Mouse (Mus musculus) hindbrain, embryonic 12.5 days (tissue): ENCODE data around the gene Gnai2. TPM values are rescaled to one million over a fixed set of nuclear protein-coding genes. Genes with fewer than 3 reads are reported as not detected.

Experiments used
- ATAC-seq: fragments of 200-750 bp; cut with Nextera tagmentation; 2 replicates; pipeline ENCODE4 v1.8.0; 2017; ENCODE audit warnings: moderate TSS enrichment; ENCODE audit not compliant: low FRiP score
- H3K27ac ChIP-seq: fragments of 300-500 bp; sonication (generic); 2 replicates; pipeline ENCODE4 v1.5.1; 2016; ENCODE audit warnings: mild to moderate bottlenecking
- H3K27me3 ChIP-seq: fragments of 300-500 bp; sonication (generic); 2 replicates; pipeline ENCODE4 v1.6.1; 2016; ENCODE audit warnings: mild to moderate bottlenecking
- H3K36me3 ChIP-seq: fragments of 300-500 bp; sonication (generic); 2 replicates; pipeline ENCODE4 v1.6.1; 2016; ENCODE audit warnings: mild to moderate bottlenecking
- H3K4me1 ChIP-seq: fragments of 300-500 bp; sonication (generic); 2 replicates; pipeline ENCODE4 v1.6.1; 2016
- H3K4me2 ChIP-seq: fragments of 300-500 bp; sonication (generic); replicated peaks from 2 replicates; pipeline ENCODE4 v1.6.1; 2016; ENCODE audit warnings: mild to moderate bottlenecking
- H3K4me3 ChIP-seq: fragments of 300-500 bp; sonication (generic); 2 replicates; pipeline ENCODE4 v1.5.1; 2016; ENCODE audit warnings: mild to moderate bottlenecking
- H3K9ac ChIP-seq: fragments of 300-500 bp; sonication (generic); 2 replicates; pipeline ENCODE4 v1.6.1; 2016; ENCODE audit warnings: mild to moderate bottlenecking, moderate library complexity
- H3K9me3 ChIP-seq: fragments of 300-500 bp; sonication (generic); replicated peaks from 2 replicates; pipeline ENCODE4 v1.6.1; 2016; ENCODE audit warnings: mild to moderate bottlenecking
- WGBS: fragments of 180-500 bp; shearing (Covaris S2); methylation state at CpG from one replicate; pipeline ENCODE4 v1.1.7; 2016; 5-methylcytosine and 5-hydroxymethylcytosine counted together
- polyA plus RNA-seq: library from polyadenylated mRNA; unstranded; fragments of >200 nt; fragmentation: Nextera tagmentation; extraction: Ambion mirVana; gene quantifications from 2 replicates; pipeline ENCODE4 v1.2.1, GENCODE M21; 2016

Gene Gnai2
- polyA plus RNA-seq, 1 experiment from 2014 or later = 531 TPM

DNA sequence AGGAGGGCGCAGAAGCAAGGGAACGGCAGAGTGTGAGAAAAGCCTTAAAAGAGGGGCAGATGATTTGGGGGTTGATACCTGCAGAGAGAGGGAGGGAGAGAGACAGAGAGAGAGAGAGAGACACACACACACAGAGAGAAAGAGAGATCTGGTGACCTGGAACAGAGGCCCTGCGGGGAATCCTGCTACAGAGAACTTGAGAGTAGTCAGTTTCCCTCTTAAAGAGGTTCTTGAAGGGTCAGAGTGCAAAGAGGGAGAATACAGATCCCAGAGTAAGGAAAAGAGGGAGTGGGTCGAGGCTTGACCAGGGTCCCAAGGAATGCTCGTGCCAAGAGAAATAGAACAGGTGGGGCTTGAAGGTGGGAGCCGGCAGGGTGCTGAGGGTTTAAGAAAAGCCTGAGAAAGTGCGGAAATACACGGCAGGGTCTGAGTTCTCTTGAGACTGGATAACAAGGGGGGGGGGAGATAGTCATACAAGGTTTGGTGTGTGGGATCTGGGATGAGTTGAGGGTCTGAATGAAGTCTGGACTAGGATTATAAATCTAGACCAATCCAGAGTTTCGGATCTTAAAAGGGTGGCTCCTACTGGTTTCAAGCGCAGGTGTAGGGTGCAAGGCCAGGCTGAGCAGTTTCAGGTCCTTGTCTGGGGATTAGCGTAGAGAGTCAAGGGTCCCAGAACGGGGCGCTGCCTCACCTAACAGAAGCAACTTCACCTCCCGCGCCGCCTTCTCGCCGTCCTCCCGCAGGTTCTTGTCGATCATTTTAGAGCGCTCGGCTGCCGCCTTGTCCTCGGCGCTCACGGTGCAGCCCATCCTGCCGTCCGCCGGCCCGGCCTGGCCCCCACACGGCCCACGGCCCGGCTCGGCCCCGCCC lies 525 bp downstream of the Gnai2 start:
- no peak for ATAC-seq
- Histone ChIP-seq H3K9me3 (no peaks in the 10 kb centered on the region), H3K4me2 (peak overlapping the region; percentile 99), H3K4me1 (peaks cover 69% of the 10 kb centered on the region), H3K27ac (peak overlapping the region; percentile 97), H3K4me3 (peak overlapping the region; percentile 63), H3K36me3 (no peaks in the 10 kb centered on the region), H3K9ac (peak overlapping the region; percentile 87), H3K27me3 (no peaks in the 10 kb centered on the region)
- under 1% methylated on average over 34 of the region's 35 CpGs for WGBS

- whole genome bisulfite sequencing = under 1% methylated on average over 15 of the region's 15 CpGs
- no peaks in the 10 kb centered on the region for H3K9me3 ChIP-seq
- H3K27ac ChIP-seq = peak overlapping the region; percentile 97
- peak overlapping the region; percentile 87 for H3K9ac ChIP-seq
- H3K4me1 ChIP-seq = peaks cover 78% of the 10 kb centered on the region
- no peaks in the 10 kb centered on the region for H3K27me3 ChIP-seq
- peak overlapping the region; percentile 99 for H3K4me2 ChIP-seq
- 0 out of 2 replicates have a peak, but pooled peaks cover 3% of the 10 kb centered on the region for H3K36me3 ChIP-seq
- ATAC-seq = no peak
- H3K4me3 ChIP-seq = peak overlapping the region; percentile 63
Measured at GRCm38 (mm10) chr9:107633661-107634405, 1.3 kb downstream of the Gnai2 start.

GRCm38 (mm10) chr9:107633091-107633660 lies 2.0 kb downstream of the Gnai2 start:
- Histone ChIP-seq H3K9me3 (no peaks in the 10 kb centered on the region), H3K4me2 (peak overlapping the region; percentile 99), H3K27ac (peak overlapping the region; percentile 97), H3K9ac (peak overlapping the region; percentile 87), H3K4me1 (peaks cover 84% of the 10 kb centered on the region), H3K4me3 (peak overlapping the region; percentile 63), H3K27me3 (no peaks in the 10 kb centered on the region), H3K36me3 (0 out of 2 replicates have a peak, but pooled peaks cover 3% of the 10 kb centered on the region)
- 1% methylated on average over 33 of the region's 33 CpGs for WGBS
- ATAC-seq = no peak

DNA sequence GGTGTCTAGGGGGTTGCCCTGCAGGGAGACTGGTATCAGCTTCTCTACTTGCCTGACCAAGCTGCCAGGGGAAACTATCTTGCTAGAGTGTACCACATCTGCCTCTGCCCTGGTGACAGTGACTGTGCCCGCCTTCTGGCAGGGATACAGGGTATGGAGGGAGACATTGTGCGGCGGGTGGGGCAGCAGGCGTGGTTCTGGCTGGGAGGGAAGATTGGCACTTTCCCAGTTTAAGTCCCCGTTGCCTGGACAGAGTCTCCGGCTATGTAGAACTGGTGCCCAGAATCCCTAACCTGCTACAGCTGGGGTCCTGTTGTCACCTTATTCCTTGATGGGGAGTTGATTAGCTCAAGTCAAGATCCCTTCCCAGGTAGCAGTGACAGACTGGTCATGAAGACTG lies 2.7 kb downstream of the Gnai2 start:
- no peak for ATAC-seq
- 21% methylated on average over 6 of the region's 6 CpGs for WGBS
- Histone ChIP-seq H3K36me3 (0 out of 2 replicates have a peak, but pooled peaks cover 3% of the 10 kb centered on the region), H3K4me1 (peaks cover 89% of the 10 kb centered on the region), H3K27me3 (no peaks in the 10 kb centered on the region), H3K4me2 (peak overlapping the region; percentile 99), H3K9me3 (no peaks in the 10 kb centered on the region), H3K27ac (peak overlapping the region; percentile 97), H3K9ac (peak overlapping the region; percentile 87), H3K4me3 (peak overlapping the region; percentile 63)

GRCm38 (mm10) chr9:107631861-107632260 lies 3.3 kb downstream of the Gnai2 start:
- no peaks in the 10 kb centered on the region for H3K9me3 ChIP-seq
- H3K27me3 ChIP-seq = no peaks in the 10 kb centered on the region
- no peak for ATAC-seq
- 0 out of 2 replicates have a peak, but pooled peaks cover 3% of the 10 kb centered on the region for H3K36me3 ChIP-seq
- H3K4me3 ChIP-seq = peak overlapping the region; percentile 63
- H3K4me2 ChIP-seq = peak overlapping the region; percentile 99
- H3K9ac ChIP-seq = peak overlapping the region; percentile 87
- H3K27ac ChIP-seq = peak overlapping the region; percentile 97
- H3K4me1 ChIP-seq = peaks cover 89% of the 10 kb centered on the region
- 64% methylated on average over 8 of the region's 8 CpGs for WGBS

DNA sequence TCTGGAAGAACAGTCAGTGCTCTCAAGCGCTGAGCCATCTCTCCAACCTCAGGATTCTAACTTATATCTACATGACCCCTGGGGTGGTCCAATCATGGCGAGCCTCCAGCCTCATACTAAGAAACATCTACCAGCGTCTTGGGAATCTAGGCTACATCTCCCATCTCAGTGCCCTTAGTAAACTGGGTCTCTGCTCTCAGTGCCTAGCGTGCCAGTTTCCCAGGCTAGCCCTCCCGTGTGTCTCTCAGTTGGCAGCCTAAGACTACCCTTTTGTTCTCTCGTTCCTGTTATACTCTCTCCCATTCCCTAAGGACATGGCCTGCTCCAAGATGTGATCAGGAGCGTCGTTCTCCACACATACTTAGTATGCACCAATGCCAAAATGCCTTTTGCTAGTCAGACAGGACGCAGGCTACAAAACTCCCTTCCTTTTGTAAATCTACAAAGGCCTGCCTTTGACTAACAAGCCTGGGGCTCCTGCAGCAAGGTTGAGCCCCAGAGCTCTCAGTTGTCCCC lies 3.8 kb downstream of the Gnai2 start:
- no peak for ATAC-seq
- H3K9me3 ChIP-seq = no peaks in the 10 kb centered on the region
- peak overlapping the region; percentile 99 for H3K4me2 ChIP-seq
- 0 out of 2 replicates have a peak, but pooled peaks cover 3% of the 10 kb centered on the region for H3K36me3 ChIP-seq
- H3K9ac ChIP-seq = peak overlapping the region; percentile 87
- H3K4me1 ChIP-seq = peaks cover 91% of the 10 kb centered on the region
- no peaks in the 10 kb centered on the region for H3K27me3 ChIP-seq
- H3K4me3 ChIP-seq = peak overlapping the region; percentile 63
- 32% methylated on average over 9 of the region's 9 CpGs for WGBS
- peak overlapping the region; percentile 97 for H3K27ac ChIP-seq

DNA sequence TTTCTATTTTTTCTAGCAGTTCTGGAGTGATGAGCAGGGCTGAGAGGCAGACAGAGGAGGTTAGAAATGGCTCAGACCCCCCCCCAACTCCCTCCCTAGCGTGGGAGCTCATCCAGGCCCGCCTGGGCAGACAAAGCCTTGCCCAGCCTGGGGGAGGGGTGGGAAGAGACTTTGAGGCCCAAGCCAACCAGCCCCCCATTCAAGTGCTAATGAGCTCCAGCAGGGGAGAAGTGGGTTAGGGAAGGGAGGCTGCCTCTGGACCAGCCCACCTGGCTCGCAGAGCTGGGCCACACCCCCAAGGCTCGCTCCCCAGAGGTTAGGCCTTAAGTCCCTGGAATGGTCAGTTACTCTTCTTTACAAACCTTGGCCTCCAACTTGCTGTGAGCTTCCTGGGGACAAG lies 4.6 kb downstream of the Gnai2 start:
- peak overlapping the region; percentile 68 for H3K9ac ChIP-seq
- 3% methylated on average over 4 of the region's 4 CpGs for WGBS
- H3K27me3 ChIP-seq = no peaks in the 10 kb centered on the region
- no peak overlapping the region; the same call in 1 of the 2 replicates for H3K4me3 ChIP-seq
- peak; percentile 44 for ATAC-seq
- peak overlapping the region; percentile 99 for H3K4me2 ChIP-seq
- peaks cover 5% of the 10 kb centered on the region; the same call in 1 of the 2 replicates for H3K36me3 ChIP-seq
- H3K9me3 ChIP-seq = no peaks in the 10 kb centered on the region
- peak overlapping the region; percentile 97 for H3K27ac ChIP-seq
- H3K4me1 ChIP-seq = peaks cover 91% of the 10 kb centered on the region

DNA sequence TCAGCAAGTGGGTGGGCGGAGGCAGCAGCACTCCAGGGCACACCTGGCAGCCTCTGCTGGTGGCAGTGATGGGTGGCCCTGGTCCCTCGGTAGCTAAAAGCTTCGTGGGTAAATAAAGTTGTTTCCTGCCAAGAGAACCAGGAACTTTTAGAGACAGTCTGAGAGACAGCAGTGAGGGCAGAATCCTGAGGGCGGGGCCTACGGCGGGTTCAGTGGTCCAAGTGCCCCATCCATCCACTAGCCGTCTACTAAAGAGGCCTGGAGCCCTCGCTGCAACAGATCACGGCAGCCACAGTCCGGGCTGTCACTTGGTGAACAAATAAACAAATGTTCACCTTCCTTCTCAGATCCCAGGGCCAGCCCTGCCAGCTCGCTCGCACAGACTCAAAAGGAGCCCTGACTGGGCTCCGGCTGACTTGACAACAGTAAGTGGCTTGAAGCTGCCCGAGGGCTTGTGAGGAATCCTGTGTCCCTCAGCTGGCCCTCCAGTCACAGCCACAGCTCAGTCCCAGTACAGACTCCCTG lies 5.2 kb downstream of the Gnai2 start:
- peak overlapping the region; percentile 15 for H3K4me3 ChIP-seq
- peak overlapping the region; percentile 99 for H3K4me2 ChIP-seq
- no peaks in the 10 kb centered on the region for H3K27me3 ChIP-seq
- peak overlapping the region; percentile 97 for H3K27ac ChIP-seq
- H3K36me3 ChIP-seq = peaks cover 11% of the 10 kb centered on the region; the same call in 1 of the 2 replicates
- 8% methylated on average over 14 of the region's 14 CpGs for WGBS
- peaks cover 95% of the 10 kb centered on the region for H3K4me1 ChIP-seq
- peak overlapping the region; percentile 68 for H3K9ac ChIP-seq
- no peaks in the 10 kb centered on the region for H3K9me3 ChIP-seq
- peak; percentile 32 for ATAC-seq

GRCm38 (mm10) chr9:107629411-107629730 lies 5.8 kb downstream of the Gnai2 start:
- H3K9ac ChIP-seq = peak overlapping the region; percentile 68
- WGBS = 24% methylated on average over 4 of the region's 4 CpGs
- peak overlapping the region; percentile 2; the same call in 1 of the 2 replicates for H3K4me3 ChIP-seq
- no peak for ATAC-seq
- H3K4me1 ChIP-seq = peaks cover 99% of the 10 kb centered on the region
- H3K4me2 ChIP-seq = peak overlapping the region; percentile 99
- no peaks in the 10 kb centered on the region for H3K27me3 ChIP-seq
- peaks cover 17% of the 10 kb centered on the region; the same call in 1 of the 2 replicates for H3K36me3 ChIP-seq
- H3K9me3 ChIP-seq = no peaks in the 10 kb centered on the region
- H3K27ac ChIP-seq = peak overlapping the region; percentile 97

DNA sequence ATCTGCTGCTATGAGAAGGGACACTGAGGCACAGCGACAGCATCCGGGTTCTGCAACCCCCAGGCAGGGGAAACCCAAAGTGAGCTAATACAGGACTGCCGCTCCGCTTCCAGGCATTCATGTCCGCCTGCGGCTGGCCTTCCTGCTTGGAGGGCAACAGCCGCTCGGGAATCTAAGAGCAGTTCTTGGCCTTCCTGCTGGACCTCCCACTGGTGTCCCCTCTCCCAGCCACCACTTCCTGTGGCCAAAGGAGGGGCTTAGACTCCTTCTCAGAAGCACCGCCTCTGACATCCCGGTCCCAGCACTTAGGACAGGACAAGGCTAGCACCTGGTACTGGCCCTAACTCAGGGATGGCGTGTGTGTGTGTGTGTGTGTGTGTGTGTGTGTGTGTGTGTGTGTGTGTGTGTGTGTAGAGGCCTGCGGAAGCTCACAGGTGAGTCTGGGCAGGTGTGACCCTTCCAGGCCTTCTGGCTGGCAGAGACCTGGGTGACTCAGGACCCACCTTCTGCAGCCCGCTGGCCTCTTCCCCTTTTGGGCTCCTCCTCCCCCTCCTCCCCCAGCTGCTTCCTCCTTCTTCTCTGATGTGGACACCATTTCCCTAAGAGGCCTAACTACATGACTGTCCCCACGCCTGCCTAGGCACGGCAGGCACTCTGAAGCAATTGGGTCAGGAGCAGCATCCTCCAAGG lies 6.3 kb downstream of the Gnai2 start:
- H3K27me3 ChIP-seq = no peaks in the 10 kb centered on the region
- peak overlapping the region; percentile 97 for H3K27ac ChIP-seq
- 29% methylated on average over 14 of the region's 15 CpGs for WGBS
- H3K9me3 ChIP-seq = no peaks in the 10 kb centered on the region
- peak overlapping the region; percentile 2; the same call in 1 of the 2 replicates for H3K4me3 ChIP-seq
- H3K36me3 ChIP-seq = peaks cover 18% of the 10 kb centered on the region; the same call in 1 of the 2 replicates
- H3K4me2 ChIP-seq = peak overlapping the region; percentile 99
- ATAC-seq = no peak
- H3K9ac ChIP-seq = peak overlapping the region; percentile 68
- peaks cover 94% of the 10 kb centered on the region for H3K4me1 ChIP-seq
